Mouse (Mus musculus): ENCODE data around the gene Grik3. TPM values are rescaled to one million over a fixed set of nuclear protein-coding genes. Genes with fewer than 3 reads are reported as not detected.

The Grik3 gene
- polyA plus RNA-seq, 1 experiment: not detected

DNA sequence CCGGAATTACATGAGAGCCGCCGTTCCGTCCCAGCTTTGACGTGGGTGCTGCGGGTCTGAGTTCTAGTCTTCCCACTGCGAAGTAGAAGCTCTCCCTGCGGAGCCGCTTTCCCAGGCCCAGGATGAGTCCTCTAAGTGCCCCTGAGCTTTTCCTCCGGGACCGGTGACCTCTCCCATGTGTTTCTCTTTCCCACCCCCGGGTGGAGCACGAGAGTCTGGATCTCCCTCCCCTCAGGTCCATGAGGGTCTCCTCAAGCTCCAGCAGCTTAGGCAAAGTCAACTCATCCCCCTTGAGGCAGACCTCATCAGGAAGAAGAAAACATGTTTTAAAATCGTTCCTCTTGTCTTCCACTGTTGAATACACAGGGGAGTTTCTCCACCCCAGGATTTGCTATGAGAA lies 127.4 kb downstream of the Grik3 start:
- Histone ChIP-seq H3K27ac (replicated peaks; ENCODE audit: low read depth, low read length) (no peak overlapping the region), H3K4me3 (ENCODE audit: insufficient read depth, low read depth, low read length) (no peak overlapping the region), H3K4me1 (ENCODE audit: control insufficient read depth, insufficient read depth, insufficient read length, low read length) (no peaks in the 10 kb centered on the region)

DNA sequence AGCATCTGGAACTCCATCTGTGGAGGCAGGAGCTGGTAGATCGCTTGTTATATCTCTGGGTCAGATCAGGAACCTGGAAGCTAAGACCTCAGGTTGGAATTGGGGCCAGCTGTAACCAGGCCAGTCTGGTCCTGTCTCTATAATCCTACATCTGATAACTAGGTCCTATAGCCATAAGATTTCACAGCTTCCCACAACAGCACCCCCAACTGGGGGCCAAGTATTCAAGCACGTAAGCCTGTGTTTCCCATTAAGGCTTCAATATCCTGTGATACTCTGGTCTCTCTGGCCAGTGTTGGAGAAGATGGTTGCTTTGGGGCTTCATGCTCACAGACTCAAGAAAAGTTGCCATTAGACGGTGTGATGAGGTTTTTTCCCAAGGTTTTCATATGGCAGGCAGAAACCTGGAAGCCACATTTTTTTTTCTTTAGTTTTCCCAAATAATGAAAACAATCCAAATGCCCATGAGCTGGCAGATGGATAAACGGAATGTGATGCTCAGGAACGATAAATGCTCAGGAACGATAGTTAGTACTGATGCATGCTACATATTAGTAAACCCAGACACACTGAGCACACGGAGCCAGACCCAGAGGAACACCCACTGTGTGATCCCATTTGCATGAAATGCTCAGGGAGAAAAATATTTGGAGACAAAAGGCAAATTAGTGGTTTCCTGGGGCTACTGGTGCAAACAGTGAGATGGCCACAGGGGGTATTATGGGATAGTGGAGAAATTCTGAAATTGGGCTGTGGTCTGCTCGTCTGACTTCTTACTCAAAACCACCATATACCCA lies 128.2 kb downstream of the Grik3 start:
- no peak overlapping the region for H3K4me3 ChIP-seq (ENCODE audit: insufficient read depth, low read depth, low read length)
- H3K27ac ChIP-seq (replicated peaks; ENCODE audit: low read depth, low read length): no peak overlapping the region
- no peaks in the 10 kb centered on the region for H3K4me1 ChIP-seq (ENCODE audit: control insufficient read depth, insufficient read depth, insufficient read length, low read length)

DNA sequence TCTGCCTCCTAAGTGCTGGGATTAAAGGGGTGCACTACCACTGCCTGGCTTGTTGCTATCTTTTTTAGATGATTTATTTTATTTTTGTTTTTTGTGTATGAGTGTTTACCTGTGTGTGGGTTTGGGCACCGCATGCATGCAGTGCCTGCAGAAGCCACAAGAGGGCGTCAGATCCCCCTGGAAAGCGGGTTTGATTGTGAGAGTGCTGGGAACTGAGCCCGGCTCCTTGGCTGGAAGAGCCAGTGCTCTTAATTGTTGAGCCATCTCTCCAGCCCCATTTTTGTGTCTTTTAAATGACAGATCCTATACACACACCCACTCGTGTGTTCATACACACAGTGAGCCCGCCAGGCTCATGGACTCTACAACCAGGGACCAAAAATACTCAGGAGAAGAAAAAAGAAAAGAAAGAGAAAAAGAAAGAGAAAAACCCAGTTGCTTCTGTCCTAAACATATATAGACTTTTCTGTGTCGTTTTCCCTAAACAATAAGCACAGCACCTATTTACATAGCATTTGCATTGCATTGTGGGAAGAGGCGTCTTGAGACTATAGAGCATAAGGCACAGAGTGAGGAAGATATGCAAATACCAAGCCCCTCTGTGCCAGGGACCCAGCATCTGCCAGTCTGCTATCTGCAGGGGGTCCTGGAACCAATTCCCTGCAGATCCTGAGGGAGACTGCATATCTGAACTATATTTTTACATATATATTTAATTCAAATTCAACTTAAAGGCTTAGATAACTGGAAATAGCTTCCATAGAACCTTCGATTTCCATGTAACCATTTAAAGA lies 134.6 kb downstream of the Grik3 start:
- Histone ChIP-seq H3K27ac (replicated peaks; ENCODE audit: low read depth, low read length) (no peak overlapping the region), H3K4me1 (ENCODE audit: control insufficient read depth, insufficient read depth, insufficient read length, low read length) (no peaks in the 10 kb centered on the region), H3K4me3 (ENCODE audit: insufficient read depth, low read depth, low read length) (no peak overlapping the region)

DNA sequence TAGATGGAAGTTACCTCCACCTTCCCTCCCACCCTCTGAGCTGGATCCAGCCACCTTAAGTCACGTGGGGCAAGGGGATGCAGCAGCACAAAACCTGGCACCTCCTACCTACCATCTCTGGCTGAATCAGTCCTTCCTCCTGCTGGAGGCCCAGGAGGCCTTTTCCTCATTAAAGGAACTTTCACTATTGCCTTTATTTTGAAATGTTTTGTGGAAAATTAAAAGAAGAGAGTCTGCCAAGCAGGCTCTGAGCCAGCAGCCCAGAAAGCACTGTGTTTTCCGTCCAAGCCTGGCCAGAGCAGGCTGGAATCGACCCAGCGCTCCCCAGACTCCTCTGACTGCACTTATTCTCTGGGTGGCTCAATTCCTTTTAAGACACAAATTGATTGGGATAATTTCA lies 139.0 kb downstream of the Grik3 start:
- H3K27ac ChIP-seq (replicated peaks; ENCODE audit: low read depth, low read length): no peak overlapping the region
- no peaks in the 10 kb centered on the region for H3K4me1 ChIP-seq (ENCODE audit: control insufficient read depth, insufficient read depth, insufficient read length, low read length)
- H3K4me3 ChIP-seq (ENCODE audit: insufficient read depth, low read depth, low read length): no peak overlapping the region

DNA sequence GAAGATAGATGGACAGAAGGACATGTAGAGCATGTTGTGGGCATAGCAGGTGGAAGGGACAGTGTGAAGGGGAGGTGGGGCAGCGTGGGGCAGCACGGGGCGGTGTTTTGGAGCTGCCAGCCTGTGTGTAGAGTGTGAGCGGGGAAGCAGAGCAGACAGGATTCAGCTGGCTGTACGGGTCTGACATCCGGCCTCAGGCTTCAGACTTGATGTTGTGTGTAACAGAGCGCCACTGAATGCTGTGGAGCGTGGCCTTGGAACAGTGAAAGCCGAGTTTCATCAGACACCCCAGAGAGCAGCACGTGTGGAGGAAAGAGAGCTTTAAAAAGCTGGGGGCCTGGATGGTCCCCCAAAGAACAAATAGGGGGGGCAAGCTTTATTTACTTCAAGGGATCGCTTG lies 144.5 kb downstream of the Grik3 start:
- H3K27ac ChIP-seq (replicated peaks; ENCODE audit: low read depth, low read length): no peak overlapping the region
- H3K4me1 ChIP-seq (ENCODE audit: control insufficient read depth, insufficient read depth, insufficient read length, low read length): peaks cover 6% of the 10 kb centered on the region
- no peak overlapping the region for H3K4me3 ChIP-seq (ENCODE audit: insufficient read depth, low read depth, low read length)

DNA sequence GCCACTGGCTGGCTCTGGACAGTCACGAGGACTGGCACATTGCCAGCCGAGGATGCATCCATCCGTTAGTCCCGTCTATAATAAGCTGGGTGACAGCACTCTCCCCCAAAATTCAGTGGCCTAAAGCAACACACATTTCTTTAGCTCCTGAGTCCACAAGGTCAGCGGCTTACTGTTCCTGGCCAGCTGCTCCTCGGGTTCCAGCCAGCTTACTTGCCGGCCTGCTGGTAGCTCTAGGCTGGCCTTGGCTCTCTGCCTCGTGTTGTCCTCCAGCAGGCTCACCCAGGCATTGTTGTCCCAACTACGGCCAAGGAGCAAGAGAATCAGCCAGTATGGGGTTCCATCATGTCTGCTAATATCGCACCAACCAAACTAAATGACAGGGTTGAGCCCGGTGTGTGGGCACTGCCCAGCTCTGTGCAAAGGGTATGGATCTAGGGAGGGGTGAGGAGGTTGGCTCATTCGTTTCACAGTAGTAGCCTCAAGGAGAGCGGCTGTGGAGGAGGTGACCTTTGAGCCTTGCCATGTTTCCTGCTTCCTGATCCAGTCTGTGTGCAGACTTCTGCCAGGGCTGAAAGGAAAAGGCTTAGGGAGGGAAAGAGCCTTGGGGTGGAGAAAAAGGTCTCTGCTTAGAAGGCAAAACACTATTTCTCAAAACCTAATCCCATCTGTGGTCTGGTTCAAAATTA lies 146.3 kb downstream of the Grik3 start:
- Histone ChIP-seq H3K27ac (replicated peaks; ENCODE audit: low read depth, low read length) (no peak overlapping the region), H3K4me1 (ENCODE audit: control insufficient read depth, insufficient read depth, insufficient read length, low read length) (peaks cover 6% of the 10 kb centered on the region), H3K4me3 (ENCODE audit: insufficient read depth, low read depth, low read length) (no peak overlapping the region)

DNA sequence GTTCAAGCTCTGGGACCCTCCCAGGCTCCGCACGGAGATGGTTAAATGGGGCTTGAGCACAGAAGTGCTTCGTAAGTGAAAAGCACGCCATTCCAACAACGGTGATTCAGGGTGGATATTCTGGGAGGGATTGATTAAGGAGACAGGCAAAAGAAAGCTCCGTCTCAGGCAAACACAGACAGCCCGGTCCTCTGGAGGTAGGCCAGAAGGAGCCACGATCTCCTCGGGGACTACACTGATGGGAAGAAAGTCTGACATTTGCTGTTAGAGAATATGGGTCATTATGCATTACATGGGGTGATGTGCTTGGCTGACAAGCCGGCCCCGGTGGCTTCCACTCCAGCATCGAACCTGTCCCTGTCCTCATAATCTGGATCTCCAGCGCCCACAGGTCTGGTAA lies 146.9 kb downstream of the Grik3 start:
- Histone ChIP-seq H3K4me3 (ENCODE audit: insufficient read depth, low read depth, low read length) (no peak overlapping the region), H3K4me1 (ENCODE audit: control insufficient read depth, insufficient read depth, insufficient read length, low read length) (peaks cover 6% of the 10 kb centered on the region), H3K27ac (replicated peaks; ENCODE audit: low read depth, low read length) (no peak overlapping the region)

DNA sequence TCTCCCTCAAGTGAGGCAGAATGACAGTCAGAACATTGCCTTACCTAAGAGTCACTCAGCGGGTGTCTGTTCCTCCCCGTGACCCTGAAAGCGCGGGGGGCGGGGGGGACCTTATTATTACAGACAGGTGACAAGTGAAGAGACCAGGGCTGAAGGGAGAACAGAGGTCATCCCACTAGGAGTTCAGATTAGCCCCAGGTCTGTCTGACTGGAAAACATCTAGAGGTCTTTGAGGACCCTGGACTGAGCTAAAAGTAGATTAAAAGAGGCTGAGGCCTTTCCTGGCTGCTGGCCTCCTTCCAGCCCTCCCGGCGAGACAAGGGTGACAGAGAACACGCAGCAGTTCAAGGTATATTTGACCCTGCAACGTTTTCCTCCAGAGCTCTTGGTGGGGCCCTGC lies 150.0 kb downstream of the Grik3 start:
- H3K4me1 ChIP-seq (ENCODE audit: control insufficient read depth, insufficient read depth, insufficient read length, low read length): peaks cover 6% of the 10 kb centered on the region

DNA sequence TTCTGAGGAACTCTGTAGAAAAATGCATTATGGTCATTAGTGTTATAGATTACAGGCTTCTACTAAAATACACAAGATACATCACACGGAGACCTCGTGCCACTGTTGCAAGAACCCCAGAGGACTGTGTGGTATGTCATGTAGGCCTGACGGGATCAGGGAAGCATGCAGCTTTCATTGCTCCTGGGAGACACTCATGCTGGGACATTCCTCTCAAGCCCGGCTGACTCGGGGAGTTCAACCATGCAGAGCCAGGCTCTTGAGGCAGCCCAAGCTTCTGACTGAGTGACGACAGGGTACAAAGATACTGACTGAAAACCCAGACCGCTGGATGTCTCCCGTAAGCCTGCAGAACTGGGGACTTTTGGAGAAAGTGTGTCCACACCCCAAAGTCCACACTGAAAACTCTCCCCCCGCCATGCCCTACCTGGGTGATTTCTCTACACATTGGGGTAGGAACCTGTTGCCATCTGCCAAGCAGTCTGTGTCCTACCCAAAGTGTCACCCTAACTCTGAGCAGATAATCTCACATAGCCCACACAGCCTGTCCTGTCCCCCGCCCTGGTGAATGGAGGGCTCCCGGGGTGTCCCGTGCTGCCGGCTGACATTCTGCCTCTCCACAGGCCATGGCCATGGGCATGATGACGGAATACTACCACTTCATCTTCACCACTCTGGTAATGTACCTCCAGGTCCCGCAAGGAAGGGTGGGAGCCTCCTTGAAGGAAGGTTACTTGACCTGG lies 150.6 kb downstream of the Grik3 start:
- Histone ChIP-seq H3K27ac (replicated peaks; ENCODE audit: low read depth, low read length) (no peak overlapping the region), H3K4me1 (ENCODE audit: control insufficient read depth, insufficient read depth, insufficient read length, low read length) (peaks cover 6% of the 10 kb centered on the region)

More for the DNA sequence above, 150.0 kb downstream of the Grik3 start:
- Histone ChIP-seq H3K27ac (replicated peaks; ENCODE audit: low read depth, low read length) (no peak overlapping the region), H3K4me3 (ENCODE audit: insufficient read depth, low read depth, low read length) (no peak overlapping the region)

DNA sequence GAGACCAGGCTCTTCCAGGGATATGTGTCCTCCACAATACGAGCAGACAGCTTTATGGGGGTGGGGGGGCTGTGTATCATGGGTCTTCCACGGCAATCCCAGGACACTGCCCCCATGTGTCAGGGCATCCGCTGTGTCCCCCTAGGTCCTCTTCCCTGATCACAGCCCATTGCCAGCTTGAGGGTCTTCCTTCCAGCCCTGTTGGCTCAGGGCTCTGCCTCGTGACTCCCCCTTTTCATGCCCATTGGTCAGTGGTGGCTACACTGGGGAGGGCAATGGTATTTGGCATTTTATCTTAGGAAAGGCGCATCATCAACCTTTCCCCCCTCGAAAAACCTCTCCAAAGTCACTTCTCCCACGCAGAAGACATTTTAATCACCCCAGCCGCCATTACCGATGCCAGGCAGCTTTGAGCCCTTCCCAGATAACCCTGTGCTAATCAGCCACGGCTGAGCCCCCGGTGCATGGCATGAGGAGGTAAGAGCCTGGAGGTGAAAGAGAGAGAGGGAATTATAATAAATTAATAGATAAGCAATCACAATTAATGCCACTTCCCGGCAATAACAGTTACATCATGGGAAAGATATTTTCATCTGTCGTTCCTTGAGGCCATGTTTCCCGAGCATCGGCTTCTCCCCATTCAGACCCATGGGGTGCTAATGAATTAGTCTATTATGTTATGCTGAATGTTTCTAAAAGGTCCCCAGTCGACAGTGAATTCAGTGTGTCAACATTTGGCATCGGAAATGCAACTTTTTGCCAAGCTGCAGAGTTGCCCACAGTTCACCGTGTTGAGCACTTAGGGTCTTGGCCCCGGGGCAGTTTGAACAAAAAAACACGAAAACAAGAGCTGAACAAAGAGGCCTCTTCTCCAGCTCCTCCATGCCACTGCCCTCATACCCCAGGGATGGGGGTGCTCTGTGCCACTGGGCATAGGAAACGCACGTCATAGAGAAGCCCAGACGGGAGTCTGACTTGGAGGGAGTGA lies 154.4 kb downstream of the Grik3 start:
- H3K4me3 ChIP-seq (ENCODE audit: insufficient read depth, low read depth, low read length): no peak overlapping the region
- no peaks in the 10 kb centered on the region for H3K4me1 ChIP-seq (ENCODE audit: control insufficient read depth, insufficient read depth, insufficient read length, low read length)
- H3K27ac ChIP-seq (replicated peaks; ENCODE audit: low read depth, low read length): no peak overlapping the region

More for the DNA sequence above, 150.6 kb downstream of the Grik3 start:
- H3K4me3 ChIP-seq (ENCODE audit: insufficient read depth, low read depth, low read length): no peak overlapping the region

DNA sequence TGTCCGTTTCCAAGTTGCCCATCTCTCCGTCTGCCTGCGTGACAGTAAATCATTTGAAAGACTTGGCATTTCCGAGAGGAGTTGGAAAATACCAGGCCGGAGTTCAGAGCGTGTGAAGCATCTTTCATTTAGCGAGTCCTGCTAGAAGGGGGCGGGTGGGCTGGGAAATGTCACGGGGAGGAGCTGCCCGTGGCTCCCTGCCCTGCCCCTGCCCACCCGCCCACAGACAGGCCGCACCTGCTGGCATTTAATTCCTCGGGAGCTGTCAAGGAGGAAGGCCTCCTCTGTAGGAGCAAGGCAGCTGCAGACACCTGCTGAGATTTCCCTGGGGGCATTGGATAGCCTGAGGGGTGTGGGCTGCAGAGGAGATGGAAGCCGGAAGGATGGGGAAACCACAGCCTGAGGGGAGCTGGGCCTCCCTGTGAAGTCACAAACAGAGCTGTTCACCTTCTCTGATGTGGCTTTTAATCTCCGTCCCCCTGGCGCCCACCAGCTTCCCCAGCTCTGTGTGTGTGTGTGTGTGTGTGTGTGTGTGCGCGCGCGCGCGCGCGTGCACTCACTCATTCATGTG lies 161.3 kb downstream of the Grik3 start:
- Histone ChIP-seq H3K4me1 (ENCODE audit: control insufficient read depth, insufficient read depth, insufficient read length, low read length) (no peaks in the 10 kb centered on the region), H3K4me3 (ENCODE audit: insufficient read depth, low read depth, low read length) (no peak overlapping the region), H3K27ac (replicated peaks; ENCODE audit: low read depth, low read length) (no peak overlapping the region)

DNA sequence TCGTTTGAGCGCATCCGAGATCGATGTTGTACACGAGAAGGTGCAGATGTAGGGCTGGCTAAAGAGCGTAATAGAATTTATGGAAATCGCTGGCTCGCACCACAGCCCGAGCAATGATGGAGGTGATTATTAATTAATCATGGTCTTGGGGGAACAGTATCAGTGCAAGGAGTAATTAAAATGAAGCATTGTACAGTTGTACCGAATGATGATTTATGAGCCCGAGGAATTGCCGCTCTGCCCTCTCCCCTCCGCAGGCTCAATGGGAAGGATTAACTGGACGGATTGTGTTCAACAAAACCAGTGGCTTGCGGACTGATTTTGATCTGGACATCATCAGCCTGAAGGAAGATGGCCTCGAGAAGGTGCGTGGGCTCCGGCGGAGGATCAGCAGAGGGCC lies 165.5 kb downstream of the Grik3 start:
- no peak overlapping the region for H3K27ac ChIP-seq (replicated peaks; ENCODE audit: low read depth, low read length)
- no peak overlapping the region for H3K4me3 ChIP-seq (ENCODE audit: insufficient read depth, low read depth, low read length)
- H3K4me1 ChIP-seq (ENCODE audit: control insufficient read depth, insufficient read depth, insufficient read length, low read length): no peaks in the 10 kb centered on the region

DNA sequence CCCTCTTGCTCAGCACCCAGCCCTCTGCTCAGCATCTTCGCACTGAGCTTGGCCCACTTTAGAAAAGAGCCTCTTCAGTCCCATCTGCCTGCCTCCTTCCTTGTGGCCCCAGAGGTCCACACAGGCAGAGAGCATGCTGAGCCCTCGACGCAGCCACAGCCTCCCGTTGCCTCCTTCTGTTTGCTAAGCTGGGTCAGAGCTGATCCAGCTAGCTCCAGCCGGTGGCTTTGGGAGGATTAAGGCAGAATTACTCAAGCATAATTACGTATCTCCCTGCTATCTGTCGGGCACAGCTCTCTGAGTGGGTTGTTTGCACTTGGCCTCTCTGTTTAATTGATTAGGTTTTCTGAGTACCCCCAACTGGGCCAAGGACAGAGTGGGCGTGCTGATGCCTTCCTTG lies 167.9 kb downstream of the Grik3 start:
- no peak overlapping the region for H3K4me3 ChIP-seq (ENCODE audit: insufficient read depth, low read depth, low read length)
- H3K4me1 ChIP-seq (ENCODE audit: control insufficient read depth, insufficient read depth, insufficient read length, low read length): no peaks in the 10 kb centered on the region
- no peak overlapping the region for H3K27ac ChIP-seq (replicated peaks; ENCODE audit: low read depth, low read length)

DNA sequence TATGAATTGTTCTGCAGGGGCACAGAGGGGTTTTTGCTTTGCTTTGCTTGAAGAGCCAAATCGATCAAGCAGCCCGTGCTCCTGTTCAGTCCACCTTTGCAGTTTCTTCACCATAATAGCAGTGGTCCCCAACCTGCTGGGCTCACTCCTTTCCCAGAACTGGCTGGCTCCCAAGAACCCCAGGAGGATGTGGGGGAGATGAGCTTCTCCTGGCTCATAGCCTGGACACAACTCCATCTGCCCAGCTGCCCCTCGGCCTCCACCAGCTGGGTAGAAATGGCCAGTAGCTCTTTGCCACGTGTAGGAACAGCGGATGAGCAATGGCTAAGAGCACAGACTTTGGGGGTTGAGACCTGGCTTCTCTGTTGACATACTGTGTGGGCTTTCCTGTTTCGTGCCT lies 171.5 kb downstream of the Grik3 start:
- Histone ChIP-seq H3K4me3 (ENCODE audit: insufficient read depth, low read depth, low read length) (no peak overlapping the region), H3K27ac (replicated peaks; ENCODE audit: low read depth, low read length) (no peak overlapping the region), H3K4me1 (ENCODE audit: control insufficient read depth, insufficient read depth, insufficient read length, low read length) (no peaks in the 10 kb centered on the region)

Measured in brown adipose tissue, adult 24 weeks (tissue).